Mouse (Mus musculus) bone marrow, adult 2 months (tissue): Measurements from ENCODE around the gene Unkl.

Experiments
- CTCF ChIP-seq: fragments of 200-500 bp; IDR thresholded peaks from 2 replicates; pipeline ENCODE4 v1.5.1; 2011; ENCODE audit warnings: low read length, control low read depth; ENCODE audit not compliant: control insufficient read depth, insufficient read depth
- POLR2A ChIP-seq: fragments of 200-500 bp; IDR thresholded peaks from 2 replicates; pipeline ENCODE4 v1.6.1; 2011; ENCODE audit warnings: low read depth, mild to moderate bottlenecking, control low read depth, low read length, borderline replicate concordance; ENCODE audit not compliant: control insufficient read depth

GRCm38 (mm10) chr17:25272951-25273705 lies 84.9 kb downstream of the Unkl start:
- TF ChIP-seq POLR2A (peak; percentile 79; the same call in 1 of the 2 replicates), CTCF (no peak)
